Mouse (Mus musculus): ENCODE data around the gene 4931428L18Rik.
"Not testable (repeated sequence)": the region's sequence is repeated elsewhere in the genome, so short reads cannot be mapped to it uniquely, and the experiment has no call there.

4931428L18Rik gene

DNA sequence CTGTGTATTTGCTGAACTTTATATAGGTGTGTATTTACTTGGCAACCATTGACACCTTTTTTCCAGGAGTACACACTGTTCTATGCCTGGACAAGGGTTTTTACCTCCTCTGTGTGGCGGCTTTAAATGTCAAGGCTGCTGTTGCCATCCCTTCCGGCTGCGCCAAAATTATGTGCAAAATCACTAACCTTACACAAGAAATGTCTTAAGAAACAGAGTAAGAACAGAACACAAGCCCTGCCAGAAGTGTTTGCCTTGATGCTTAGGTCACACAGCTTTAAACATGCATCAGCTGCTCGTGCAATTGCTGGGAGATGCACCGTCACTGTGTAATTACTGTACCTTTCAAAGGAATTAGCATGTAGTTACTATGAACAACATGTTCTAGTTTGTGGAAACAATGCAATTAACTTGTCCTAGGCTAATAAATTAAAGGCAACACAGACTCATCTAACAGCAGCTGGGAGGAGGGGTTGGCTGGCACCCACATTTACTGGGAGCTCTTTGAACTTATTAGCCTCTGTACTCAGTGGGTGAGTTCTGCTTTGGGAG, 171.0 kb downstream of the 4931428L18Rik start:
- DNase-seq, result peak; percentile 56

DNA sequence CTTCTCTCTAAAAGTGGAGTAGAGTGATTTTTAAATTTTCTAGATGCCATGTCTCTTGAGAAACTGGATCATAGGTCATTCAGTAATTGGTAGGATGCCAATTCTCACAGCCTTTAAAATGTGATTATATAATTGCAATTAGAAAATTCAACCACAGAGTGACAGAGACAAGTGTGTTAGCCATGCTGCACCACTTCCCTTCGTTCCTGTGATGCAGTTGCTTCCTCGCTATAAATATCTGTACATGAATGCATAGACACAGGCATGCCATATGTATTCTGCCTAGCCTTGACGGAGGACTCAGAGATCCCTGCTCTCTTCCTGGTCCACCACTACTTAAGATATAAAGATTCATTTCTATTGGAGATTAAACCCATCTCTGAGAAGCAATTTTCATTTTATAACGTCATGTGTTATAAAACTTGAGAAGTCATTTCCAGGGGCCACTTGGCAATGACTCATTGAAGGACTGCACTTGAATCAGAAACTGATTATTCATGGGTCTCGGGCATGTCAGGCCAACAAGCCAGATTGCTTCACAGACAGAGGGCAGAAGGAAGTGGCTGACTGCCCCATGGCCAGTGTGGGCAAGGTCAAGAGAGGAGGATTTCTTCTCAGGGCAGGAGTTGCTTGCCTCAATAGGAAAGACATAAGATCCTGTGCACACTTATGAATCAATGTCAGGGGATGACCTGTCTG, 172.4 kb downstream of the 4931428L18Rik start:
- DNase-seq, result peak; percentile 38

DNA sequence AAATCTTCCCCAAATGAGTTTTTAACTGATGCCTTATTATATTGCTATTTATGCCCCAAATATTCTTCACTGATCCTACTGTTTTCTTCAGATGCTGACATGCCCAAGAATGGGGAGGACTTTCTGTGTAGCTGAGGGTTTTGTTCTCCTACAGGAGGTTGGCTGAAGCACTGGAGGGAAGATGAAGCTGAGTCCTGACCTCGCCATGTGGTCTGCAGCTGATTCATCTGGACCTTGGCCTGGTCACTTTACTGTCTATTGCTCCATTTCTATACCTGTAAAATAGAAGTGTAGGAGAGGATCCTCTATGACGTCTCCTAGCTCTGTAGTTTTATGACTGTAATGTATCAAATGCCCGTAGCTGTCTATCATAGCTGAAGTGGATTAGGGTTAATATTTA, 179.3 kb downstream of the 4931428L18Rik start:
- no peak for DNase-seq

DNA sequence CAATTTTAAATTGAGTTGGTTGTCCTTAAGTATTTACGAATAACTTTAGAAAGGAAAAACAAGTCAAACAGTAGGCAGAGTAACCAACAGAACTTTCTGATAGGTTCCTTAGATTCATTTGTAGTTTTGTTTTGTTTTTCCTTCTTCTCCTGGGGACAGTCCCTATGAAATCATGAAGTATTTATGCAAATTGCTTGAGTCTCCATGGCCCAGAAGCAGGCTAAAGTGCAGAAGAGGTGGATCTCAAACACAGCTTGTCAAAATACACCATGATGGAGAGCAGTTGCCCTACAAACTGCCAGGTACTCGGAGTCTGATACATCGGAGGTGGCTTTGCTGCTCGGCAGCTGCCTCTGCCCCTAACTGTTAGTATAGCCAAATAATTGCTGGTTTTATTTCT, 179.7 kb downstream of the 4931428L18Rik start:
- no peak for DNase-seq

DNA sequence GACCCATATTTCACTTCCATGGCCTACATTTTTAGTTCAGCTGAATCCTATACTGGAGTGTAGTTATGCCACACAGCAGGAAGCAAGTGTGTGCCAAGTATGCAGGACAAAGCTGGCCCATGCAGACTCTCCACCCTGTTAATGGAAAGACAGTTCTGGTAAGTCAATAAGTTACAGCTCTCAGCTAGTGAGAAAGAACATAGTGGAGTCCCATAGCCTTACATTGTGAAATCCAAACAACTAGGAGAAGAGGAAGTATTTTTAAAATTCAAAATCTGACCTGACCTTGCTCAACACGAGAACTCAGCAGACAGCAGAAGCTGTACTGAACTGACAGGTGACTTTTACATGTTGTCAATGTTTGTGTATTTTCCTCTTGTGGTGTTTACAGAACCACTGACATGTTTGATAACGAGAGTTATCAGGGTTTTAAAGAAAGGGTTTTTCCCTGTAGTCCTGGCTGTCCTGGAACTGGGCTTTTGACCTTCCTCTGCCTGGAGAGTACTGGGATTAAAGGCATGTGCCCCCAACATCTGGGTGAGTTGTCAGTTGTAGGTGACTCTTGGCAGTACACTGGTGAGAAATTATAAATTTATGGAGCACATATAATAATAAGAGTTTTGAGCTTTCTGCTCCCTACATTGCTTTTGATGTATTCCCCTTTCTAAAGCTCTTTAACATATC, 188.5 kb downstream of the 4931428L18Rik start:
- DNase-seq, result peak; percentile 65

DNA sequence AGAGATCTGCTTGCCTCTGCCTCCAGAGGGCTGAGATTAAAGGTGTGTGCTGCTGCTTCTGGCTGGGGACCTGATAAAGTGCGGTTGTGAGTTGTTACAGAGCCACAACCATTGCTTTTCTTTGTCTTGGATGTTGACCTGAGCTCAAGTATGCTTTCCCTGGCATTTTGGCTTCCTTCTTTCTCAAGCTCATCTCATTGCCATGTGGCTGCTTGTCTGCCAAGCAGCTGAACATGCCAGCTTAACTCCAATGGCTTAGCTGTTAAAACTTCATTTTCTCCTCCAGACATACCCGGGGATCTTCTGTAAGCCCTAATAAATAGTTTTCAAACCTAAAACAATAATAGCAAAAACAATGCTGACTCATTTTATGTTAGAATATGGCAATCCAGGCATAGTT, 190.1 kb downstream of the 4931428L18Rik start:
- no peak for DNase-seq

DNA sequence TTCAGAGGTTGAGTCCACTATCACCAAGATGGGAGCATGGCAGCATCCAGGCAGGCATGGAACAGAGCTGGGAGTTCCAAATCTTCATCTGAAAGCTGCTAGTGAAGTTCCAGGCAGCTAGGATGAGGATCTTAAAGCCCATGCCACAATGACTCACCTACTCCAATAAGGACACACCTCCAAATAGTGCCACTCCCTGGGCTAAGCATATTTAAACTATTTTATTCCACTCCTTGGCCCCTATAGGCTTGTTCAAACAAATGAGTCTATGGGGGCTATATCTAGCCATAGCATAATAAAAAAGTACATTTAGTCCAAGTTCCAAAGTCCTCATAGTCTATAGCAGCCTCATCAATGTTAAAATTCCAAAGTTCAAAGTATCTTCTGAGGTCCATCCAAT, 199.3 kb downstream of the 4931428L18Rik start:
- DNase-seq, result no peak

DNA sequence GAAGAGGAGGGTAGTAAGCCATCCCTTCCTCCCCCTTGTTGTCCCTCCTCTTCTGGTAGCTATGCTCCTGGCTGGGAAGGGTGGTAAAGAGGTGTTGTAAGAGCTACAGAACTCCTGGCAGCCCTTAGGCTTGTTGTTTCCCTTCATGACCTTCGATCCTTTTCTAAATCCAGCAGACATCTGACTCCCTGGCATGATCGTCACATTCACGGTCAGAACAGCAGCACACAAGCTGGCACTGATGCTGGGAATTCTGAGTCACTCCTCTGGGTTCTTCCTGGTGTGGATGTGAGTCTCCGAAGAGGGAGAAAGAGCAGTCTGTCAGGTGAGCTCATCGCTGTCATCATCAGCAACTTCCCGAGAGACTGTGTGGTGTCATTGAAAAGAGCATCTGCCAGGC, 203.2 kb downstream of the 4931428L18Rik start:
- DNase-seq, result peak; percentile 70

DNA sequence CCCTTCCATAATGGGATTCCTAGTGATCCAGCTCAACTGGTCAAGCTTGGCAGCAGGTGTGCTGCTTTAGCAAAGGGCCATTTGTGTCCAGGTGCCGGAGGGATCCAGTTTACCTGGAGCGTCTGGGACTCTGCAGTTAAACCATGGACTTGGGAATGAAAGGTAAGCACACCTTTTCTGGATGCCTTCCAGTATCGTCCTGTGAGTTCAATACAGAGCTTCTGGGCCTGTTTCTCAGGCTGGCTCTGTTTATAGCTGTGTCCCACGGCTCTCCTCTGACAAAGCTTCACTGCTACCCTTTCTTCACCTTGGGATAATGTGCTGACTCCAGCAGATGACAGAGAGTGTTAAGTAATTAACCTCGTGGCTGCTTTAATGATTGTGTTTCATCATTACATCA, 205.1 kb downstream of the 4931428L18Rik start:
- peak; percentile 13 for DNase-seq

DNA sequence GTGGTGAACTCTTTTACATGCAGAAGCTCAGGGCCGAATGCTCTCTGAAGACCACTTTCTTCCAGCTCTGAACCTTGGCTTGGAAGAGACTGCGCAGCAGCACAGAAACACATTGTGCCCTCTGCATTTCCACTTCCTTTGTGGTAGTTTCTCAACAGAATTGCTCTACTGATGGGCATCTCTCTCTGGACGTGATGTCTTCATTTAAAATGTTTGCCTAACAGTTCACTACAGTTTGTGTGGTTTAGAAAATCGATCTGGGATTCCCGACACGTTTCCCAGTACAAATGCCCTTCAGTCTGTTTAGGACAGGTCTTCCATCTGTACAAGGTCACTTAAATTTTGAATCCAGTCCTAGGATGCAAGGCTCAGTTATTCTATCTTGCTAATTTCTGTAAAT, 206.4 kb downstream of the 4931428L18Rik start:
- DNase-seq, result no peak

DNA sequence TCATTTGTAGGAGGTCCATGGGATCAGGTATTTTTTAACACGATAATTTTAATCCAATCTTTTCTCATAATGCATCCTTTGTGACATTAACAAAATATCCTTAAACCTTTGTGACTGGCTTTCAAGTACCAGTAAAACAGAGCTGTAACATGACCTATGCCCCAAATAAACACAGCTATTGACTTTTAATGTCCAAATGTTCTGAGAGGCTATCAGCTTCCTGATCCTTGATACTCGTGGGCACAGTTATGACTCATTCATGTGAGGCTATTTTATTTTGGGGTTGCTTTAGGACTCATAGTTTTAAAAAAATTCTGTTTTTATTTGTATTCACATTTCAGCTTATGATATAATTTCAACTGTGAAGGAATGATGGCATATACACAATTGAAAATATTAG, 207.2 kb downstream of the 4931428L18Rik start:
- no peak for DNase-seq

DNA sequence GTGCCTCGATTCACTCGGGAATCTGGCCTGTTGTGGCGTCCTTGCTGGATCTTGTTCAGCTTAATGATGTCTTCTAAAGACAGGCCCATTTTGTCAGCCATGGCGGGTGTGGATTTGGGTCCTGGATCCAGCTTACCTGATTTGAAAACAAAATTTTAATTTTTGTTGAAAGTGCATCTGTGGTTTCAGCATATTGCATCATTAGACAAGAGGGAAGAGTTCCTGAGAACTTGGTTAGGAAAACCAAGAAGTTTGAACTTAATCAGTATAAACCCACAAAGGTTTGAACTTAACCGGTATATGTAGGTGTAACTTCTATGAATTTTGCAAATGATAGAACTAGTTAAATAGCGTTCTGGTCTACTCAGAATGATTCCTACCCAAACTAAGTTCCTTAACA, 244.6 kb downstream of the 4931428L18Rik start, which contains the start of gene AC153137.1:
Gene AC153137.1, minus strand, starts transcription at position 101 of the 400 bp plus-strand sequence.
- DNase-seq, result not testable (repeated sequence)

DNA sequence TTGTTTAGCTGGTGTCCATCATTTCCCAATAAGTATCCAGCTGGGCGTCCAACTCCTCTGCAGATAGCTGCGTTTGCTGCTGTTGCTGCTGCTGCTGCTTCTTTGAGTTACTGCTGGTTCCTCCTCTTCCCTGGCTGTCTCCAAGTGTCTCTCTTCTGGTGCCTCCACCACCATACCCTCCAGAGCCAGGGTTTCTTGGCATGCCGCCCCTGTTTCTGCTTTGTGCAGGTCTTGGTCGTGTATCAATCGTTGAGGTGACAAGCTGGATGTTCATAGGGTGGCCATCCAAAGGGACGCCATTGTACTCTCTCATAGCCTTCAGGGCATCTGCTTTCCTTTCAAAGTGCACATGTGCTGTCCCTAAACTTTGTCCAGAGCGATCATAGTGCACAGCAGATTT, 245.2 kb downstream of the 4931428L18Rik start:
- not testable (repeated sequence) for DNase-seq

DNA sequence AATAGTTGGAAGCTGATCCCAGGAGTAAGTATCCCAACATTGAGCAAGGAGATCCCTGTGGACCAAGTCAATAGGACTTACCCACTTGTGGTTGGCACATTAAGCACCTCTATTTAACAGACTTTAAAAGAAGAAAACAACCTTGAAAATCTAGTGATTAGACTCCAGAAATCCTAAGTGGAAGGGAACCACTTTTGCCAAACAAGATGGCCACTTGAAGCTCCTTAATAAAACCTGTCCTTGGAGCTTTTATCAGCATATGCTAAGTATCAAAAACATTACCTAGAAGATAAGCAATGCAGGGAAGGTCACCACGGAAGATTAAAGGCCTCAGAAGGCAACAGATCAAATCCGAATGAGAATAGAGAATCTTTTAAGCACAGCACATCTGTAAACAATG, 270.7 kb downstream of the 4931428L18Rik start:
- DNase-seq, result no peak

DNA sequence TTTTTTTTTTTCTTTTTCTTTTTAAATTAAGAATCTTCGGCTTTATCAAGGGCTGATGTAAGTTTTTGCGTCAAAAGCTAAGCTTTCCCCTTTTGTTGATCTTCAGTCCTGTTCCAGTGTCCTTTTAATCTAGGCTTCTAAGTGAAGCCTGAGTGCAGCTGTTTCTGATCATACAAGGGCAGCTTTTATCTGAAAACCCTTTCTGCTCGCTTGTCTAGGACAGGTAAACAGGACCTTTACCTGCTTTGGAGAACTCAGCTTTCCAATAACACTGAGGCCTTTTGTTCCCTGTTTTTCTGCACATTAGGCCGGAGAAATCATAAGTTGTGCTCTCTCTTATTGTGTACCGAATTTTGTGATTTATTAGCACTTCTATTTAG, 272.0 kb downstream of the 4931428L18Rik start:
- no peak for DNase-seq

DNA sequence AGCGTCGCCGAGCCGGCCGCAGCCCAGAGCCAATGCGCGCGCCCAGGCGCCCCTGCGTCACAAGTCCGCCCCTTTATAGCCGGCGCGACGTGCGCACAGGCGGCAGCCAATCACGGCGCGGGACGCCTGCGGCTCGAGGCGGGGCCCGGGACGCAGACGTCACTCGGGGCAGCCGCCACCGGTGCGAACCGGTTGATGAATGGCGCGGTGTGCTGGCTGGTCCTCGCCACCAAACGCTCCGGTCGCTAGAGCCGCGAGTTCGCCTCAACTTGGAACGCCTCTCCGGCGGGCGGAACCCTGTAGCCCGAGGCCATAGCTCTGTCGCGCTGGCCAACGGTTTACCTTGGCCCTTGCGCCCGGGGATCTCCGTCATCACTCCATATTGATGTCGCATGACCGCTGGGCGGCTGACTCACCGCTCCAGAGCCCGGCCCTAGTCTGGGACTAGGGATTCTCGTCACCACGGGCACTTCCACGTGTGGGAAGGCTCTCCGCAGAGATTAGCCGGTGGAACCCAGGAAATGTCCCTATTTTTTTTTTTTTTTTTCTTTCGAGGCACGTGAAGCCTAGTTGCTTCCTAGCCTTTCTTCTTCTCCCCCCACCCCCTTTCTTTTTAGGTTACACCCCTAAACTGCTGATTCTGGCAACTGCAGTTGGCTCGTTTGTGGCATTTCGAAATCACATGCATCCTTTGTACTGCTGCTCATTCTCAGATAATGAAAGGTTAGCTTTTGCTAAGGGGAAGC, 272.6 kb downstream of the 4931428L18Rik start:
- DNase-seq, result peak; percentile 97

DNA sequence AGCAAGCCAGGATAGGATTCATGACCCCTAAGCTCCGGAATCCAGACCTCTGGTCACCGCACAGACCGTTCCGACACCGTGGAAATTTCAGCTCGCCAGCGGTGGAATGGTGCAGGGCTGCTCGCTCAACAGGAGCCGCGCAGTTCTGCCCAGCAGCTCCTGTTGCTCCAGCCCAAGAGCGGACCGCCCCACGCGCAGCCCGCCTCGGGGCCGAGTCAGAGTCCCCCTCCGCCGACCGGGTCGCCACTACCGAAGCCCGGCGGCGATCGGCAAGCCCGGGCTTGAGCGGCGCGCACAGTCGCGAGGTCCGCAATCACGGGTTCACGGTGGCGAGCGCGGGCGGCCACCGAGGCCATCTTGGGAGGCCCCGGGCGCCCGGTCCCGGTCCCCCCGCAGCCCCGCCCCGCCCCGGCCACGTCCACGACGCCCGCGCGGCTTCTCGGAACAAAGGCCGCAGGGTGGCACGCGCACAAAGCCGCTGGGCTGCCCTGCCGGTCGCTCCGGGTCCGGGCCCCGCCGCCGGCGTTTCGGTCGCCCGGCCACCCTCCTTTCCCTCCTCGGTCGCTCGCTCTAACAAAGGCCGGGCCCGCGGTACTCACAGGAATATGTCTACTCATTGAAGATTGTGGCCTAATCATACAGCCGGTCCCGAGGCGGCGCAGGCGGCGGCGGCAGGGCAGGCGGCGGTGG, 273.4 kb downstream of the 4931428L18Rik start:
- peak; percentile 48 for DNase-seq

DNA sequence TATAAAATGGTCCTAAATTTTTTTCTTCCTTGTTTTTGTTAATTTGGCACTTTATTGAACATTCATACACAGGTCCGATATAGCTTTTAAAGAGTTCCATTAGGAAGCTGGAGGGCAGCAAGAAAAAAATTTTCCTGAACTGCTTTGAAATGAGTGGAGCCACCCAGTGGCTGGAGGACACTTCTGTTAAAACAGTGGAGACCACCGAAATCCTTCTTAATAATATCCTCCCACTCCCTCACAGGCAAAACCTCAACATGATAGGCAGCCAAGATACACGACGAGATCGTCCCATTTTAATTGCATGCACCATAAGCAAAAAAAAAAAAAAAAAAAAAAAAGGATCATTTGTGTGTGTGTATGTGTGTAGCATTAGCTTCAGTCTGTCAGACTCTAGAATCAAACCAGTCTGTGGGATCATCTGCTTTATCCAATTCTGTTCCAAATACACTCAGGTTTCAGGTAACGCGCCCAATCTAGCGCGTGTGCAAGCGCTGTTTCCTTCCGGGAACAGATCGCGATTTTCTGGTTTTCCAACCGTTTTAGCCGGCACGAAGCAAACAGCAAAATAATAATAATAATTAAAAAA, 274.0 kb downstream of the 4931428L18Rik start:
- peak; percentile 34 for DNase-seq

All from kidney, adult 9 months (tissue).